Mouse (Mus musculus): ENCODE measurements around the gene Nadsyn1. TPM values are rescaled to one million over a fixed set of nuclear protein-coding genes. Genes with fewer than 3 reads are reported as not detected.

The Nadsyn1 gene
- 17.8 to 21.0 TPM (median 19.2 TPM) in 4 replicates for total RNA-seq (2023)

DNA sequence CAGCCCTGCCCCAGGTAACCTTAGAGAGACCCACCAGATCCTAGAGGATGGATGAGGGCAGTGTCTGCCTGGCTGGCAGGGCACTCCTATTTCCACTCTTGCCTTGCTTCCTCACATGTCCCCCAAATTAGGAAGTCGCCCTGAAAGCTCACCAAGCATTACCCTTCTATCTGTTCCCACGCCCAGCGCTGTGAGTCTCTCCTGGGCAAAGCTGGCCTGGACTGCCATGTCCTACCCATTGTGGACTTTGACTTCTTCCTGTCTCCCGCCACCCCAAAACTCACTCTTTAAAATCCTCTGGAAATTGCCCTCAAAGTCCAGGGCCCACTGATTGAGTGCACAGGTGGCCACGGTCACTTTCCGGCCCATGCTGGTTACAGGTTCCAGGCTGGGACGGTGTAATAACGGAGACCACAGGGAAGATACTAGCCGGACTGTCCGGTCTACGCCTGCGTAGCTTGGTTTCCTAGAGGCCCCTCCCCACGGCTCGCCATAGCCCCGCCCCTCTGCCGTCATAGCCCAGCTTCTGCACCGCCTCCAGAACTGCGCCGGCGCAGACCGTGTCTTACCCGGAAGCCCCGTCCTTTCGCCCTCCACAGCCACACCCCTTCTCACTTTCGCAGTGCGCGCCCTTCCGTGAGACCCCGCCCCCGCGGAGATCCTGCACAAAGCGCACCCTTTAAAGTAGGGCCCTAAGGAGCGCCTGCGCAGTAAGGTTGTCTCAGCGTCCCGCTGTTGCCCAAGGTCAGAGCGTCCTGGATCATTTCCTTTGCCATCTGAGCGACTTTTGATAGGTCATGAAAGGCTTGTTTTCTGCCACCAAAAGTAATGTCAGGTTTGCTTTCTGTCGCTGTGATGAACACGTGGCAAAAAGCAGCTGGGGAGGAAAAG lies at the start of gene Nadsyn1, which contains the start of gene Dhcr7:
TSS of gene Nadsyn1 (minus strand) at position 475 of the 891 bp plus-strand sequence.
TSS of gene Dhcr7 (plus strand) at position 771 of the 891 bp plus-strand sequence.

DNA sequence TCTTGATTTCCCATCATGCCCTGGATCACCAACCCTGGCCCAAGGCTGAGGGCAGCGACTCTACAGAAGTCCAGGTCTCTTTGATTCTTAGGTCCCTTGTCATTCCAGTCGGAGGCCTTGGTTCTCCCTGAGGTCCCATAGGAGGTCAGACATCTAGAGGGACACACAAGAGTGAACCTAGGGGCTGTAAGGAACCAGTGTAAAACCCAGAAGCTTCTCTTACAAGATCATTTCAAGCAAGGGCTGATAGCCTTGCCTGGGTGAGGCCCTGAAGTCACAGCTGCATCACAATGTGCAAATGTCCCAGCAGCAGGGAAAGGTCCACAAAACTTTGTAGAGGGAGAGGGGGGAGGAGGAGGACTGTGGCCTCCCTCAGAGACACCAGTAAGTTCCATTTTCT lies 43.9 kb upstream of the Nadsyn1 start, which contains the start of gene Gm498:
TSS of gene Gm498 (plus strand) at position 301 of the 400 bp plus-strand sequence.

GRCm38 (mm10) chr7:143783996-143784829 lies 38.4 kb downstream of the Nadsyn1 start, which contains the start of gene Mrgpre:
Gene Mrgpre, minus strand, starts transcription at chr7:143784500.

GRCm38 (mm10) chr7:143766893-143767292 lies 55.8 kb downstream of the Nadsyn1 start, which contains the start of gene Mrgprg:
Gene Mrgprg, minus strand, starts transcription at chr7:143766993.

GRCm38 (mm10) chr7:143756125-143757026 lies 66.3 kb downstream of the Nadsyn1 start, which contains the start of gene Osbpl5:
Gene Osbpl5, minus strand, starts transcription at chr7:143756985.

Other genes starting within 250 kb of the Nadsyn1 start
- gene Cars, start 222.8 kb downstream of the Nadsyn1 start, total RNA-seq (2023) = 56.7 to 59.4 TPM (median 57.8 TPM) in 4 replicates
- gene Tnfrsf26, start 194.1 kb downstream of the Nadsyn1 start, total RNA-seq (2023) = 6.8 to 8.3 TPM (median 7.0 TPM) in 4 replicates
- gene Tnfrsf22, start 173.2 kb downstream of the Nadsyn1 start, total RNA-seq (2023) = 4.8 to 5.8 TPM (median 5.1 TPM) in 4 replicates
- 0.82 to 1.6 TPM (median 1.1 TPM) in 4 replicates for gene Tnfrsf23, start 137.0 kb downstream of the Nadsyn1 start, total RNA-seq (2023)
- gene Osbpl5, start 65.9 kb downstream of the Nadsyn1 start, total RNA-seq (2023) = 35.8 to 43.2 TPM (median 39.0 TPM) in 4 replicates
- not detected in 4 replicates for gene Mrgprg, start 55.9 kb downstream of the Nadsyn1 start, total RNA-seq (2023)
- gene Mrgpre, start 38.3 kb downstream of the Nadsyn1 start, total RNA-seq (2023) = 10.7 to 13.3 TPM (median 11.6 TPM) in 4 replicates
- 14.4 to 19.9 TPM (median 16.5 TPM) in 4 replicates for gene Dhcr7, start 296 bp upstream of the Nadsyn1 start, total RNA-seq (2023)
- gene Gm498, start 44.0 kb upstream of the Nadsyn1 start, total RNA-seq (2023) = not detected in 4 replicates
- gene Shank2, start 179.1 kb upstream of the Nadsyn1 start, total RNA-seq (2023) = 0.75 to 1.6 TPM (median 0.90 TPM) in 4 replicates

Measured in B cell, adult 62 days (primary cell).